Mouse (Mus musculus): ENCODE measurements around the gene Gprc5b.
A peak's percentile ranks its signal among the peaks of the same experiment; 100 is the strongest.

Gprc5b gene

GRCm38 (mm10) chr7:118995007-118995406 lies at the start of gene Gprc5b:
Gprc5b (minus strand) TSS chr7:118995211.
- peak; percentile 94 for DNase-seq (ENCODE audit: inconsistent ontology term)

GRCm38 (mm10) chr7:119041502-119041901 lies 46.5 kb upstream of the Gprc5b start:
- no peak for DNase-seq (ENCODE audit: inconsistent ontology term)

GRCm38 (mm10) chr7:119037581-119037980 lies 42.6 kb upstream of the Gprc5b start:
- no peak for DNase-seq (ENCODE audit: inconsistent ontology term)

DNA sequence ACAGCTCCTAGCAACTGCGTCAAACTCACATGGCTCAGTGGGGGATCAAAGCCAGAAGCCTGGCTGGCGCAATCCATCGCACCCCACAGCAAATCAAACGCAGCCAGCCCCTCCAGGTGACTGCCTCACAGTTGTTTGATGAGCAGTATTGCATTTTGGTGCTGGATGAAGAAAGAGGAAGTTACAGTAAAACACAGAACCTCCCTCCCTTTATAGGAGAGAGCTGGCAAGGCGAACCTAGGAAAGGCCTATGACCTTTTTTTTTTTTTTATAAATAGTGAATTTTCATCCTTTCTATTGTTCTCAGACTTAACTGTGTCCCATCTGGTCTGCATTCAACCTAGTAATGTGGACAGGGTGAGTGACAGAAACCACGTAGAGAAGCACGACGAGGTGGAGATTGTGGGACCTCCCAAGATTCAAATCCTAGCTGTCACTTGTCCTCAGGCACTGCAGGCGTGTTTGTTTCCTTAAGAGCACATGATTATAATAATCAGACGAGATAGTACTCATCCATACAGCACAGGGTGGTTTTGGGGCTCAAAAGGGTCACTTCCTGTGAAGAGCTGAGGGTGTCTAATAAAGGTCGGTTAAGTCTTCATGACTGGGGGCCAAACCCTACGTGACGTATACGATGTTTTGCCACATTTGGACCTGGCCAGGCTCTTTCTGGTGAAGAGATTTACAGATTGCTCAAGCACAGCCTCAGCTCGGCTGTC lies 39.4 kb upstream of the Gprc5b start:
- no peak for DNase-seq (ENCODE audit: inconsistent ontology term)

GRCm38 (mm10) chr7:119023394-119023921 lies 28.4 kb upstream of the Gprc5b start:
- DNase-seq (ENCODE audit: inconsistent ontology term) = peak; percentile 29

GRCm38 (mm10) chr7:119022238-119023156 lies 27.5 kb upstream of the Gprc5b start:
- peak; percentile 80 for DNase-seq (ENCODE audit: inconsistent ontology term)

- peak; percentile 75 for DNase-seq (ENCODE audit: inconsistent ontology term)
Measured at GRCm38 (mm10) chr7:119019537-119019936, 24.5 kb upstream of the Gprc5b start.

GRCm38 (mm10) chr7:119015736-119016135 lies 20.7 kb upstream of the Gprc5b start:
- no peak for DNase-seq (ENCODE audit: inconsistent ontology term)

GRCm38 (mm10) chr7:119010854-119011529 lies 16.0 kb upstream of the Gprc5b start:
- peak; percentile 76 for DNase-seq (ENCODE audit: inconsistent ontology term)

- no peak for DNase-seq (ENCODE audit: inconsistent ontology term)
Measured at GRCm38 (mm10) chr7:119002501-119002900, 7.5 kb upstream of the Gprc5b start.

DNA sequence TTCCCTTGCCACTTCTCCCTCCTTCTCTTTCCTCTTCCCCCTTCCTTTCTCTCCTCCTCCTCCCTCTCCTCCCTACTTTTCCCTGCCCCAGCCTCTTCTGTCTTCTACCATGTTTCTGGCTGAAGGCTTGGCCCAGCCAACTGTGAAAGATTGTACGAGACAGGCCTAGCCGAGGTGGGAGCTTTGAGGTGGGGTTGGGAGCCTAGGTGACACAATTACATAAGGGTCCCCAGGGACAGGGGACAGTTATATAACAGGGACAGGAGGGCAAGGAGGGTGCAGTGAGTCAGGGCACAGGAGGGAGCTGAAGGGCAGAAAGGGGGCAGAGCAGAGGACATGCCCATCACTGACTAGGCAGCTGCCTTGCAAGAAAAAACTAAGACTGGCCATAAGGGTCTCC lies 7.0 kb upstream of the Gprc5b start:
- DNase-seq (ENCODE audit: inconsistent ontology term) = no peak

DNA sequence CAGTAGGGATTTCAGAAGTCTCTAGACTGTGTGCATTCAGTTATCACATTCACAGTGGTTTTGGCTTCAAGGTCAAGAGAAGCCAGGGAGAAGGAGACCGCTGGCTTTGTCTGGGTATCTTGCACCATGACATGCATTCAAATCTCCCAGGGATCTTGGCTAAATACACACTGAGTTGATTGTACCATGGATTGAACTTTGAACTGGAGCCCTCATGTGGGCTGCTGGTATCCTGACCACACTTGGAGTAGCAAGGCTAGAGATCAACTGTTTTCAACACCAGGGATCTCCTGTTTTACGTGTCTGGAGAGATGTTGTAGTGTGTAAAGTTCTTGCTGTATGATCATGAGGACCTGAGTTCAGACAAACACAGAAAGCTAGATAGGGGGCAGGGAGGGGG lies 4.8 kb upstream of the Gprc5b start:
- no peak for DNase-seq (ENCODE audit: inconsistent ontology term)

DNA sequence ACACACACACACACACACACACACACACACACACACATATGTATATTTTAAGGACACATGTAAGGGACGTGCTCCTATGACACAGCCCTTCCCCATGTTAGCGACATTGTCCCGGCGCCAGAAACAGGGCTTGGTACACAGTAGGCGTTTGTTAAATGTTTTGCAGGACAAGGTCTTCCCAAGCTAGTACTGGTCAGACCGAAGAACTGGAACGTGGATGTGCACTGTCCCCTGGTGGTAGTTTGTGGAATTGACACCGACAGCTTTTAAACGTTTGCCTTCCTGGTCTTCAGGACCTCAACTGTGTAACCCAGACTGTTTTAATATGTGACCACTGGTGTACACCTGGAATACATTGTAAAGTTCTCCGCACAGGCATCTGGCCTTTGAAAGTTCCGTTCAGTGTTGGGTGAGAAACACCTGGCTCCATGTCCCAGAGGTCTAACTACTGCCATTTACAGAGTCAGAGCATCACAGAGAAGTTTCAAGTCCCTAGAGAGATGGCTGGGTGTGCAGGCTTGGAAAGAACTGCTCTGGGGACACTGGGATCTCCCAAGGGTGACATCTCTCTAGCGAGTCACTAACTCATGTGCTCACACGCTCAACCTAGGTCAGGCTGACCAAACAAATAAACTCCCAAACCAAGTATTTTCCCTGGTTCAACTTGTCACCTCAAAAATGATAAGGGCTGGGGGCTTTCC lies 1.3 kb upstream of the Gprc5b start:
- DNase-seq (ENCODE audit: inconsistent ontology term) = peak; percentile 81

- DNase-seq (ENCODE audit: inconsistent ontology term) = no peak
Measured at GRCm38 (mm10) chr7:118995671-118996070, 660 bp upstream of the Gprc5b start.

GRCm38 (mm10) chr7:118994231-118994842 lies 674 bp downstream of the Gprc5b start:
- peak; percentile 40 for DNase-seq (ENCODE audit: inconsistent ontology term)

DNA sequence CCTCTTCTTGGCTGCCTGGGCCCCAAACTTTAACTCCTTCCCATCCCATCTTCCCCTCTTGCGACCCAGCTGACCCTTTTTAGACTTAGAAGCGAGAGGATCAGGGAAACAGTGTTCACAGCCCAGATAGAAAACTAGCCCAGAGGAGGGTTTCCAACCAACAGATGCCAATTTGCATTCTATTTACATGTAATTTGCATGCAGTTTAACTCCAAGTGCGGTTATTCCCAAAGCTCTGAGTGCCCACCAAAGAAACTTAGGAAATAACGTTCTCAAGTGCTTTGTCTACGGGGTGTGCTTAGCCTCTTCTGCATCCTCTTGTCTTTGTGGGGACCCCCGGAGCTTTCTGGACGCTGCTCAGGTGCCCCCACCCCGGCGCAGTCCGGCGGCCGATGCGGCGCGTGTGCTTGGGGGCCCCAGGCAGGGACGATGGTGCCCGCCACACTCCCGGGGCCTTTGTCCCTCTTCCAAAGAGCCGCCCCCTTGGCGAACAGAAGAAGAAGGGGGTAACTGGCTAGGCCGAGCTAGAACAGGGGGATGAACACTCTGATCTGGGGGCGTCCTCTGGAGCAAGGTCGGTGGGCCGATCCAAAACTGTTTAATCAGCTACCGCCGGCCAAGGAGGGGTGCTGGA lies 1.3 kb downstream of the Gprc5b start:
- peak; percentile 36 for DNase-seq (ENCODE audit: inconsistent ontology term)

DNA sequence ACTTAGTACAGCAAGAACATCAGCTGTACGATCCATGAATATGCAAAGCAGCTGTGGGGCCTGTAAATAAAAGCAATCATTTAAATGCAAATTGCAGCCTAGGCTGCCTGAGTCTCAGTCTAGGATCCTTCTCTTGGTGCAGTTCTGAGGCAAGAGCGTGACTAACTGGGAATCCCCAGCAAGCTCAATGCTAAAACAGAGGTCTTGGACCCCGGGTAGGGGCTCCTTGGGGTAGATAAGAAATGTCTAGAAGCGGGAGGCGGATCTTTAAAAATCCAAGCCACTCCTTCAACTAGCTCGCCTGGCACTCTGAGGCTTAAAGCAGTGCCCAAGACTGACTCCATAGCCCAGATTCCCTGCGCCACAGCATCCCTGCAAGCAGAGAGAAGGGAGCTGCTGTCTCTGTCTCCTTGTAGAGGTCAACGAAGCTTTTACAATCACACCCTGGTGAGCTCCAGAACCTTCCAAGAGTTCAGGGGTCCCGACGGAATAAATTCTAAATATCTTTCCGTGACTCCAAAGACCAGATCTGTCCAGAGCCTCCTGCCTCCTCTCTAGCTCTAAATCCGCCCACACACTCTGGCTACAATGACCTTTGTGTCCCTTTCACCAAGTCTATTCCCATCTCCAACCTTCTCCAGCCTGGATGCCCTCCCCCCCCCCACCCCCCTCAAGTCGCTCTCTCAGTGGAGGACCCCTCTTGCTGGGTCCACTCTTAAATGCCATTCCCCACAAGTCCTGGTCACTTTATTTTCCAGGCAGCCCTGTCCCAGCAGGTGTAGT lies 2.2 kb downstream of the Gprc5b start:
- peak; percentile 32 for DNase-seq (ENCODE audit: inconsistent ontology term)

- no peak for DNase-seq (ENCODE audit: inconsistent ontology term)
Measured at GRCm38 (mm10) chr7:118992080-118992560, 2.9 kb downstream of the Gprc5b start.

- DNase-seq (ENCODE audit: inconsistent ontology term) = no peak
Measured at GRCm38 (mm10) chr7:118991341-118991884, 3.6 kb downstream of the Gprc5b start.

Data from Muller cell, postnatal 12 days (primary cell).